Mouse (Mus musculus): Measurements from ENCODE around the gene Gpsm2.

DNA sequence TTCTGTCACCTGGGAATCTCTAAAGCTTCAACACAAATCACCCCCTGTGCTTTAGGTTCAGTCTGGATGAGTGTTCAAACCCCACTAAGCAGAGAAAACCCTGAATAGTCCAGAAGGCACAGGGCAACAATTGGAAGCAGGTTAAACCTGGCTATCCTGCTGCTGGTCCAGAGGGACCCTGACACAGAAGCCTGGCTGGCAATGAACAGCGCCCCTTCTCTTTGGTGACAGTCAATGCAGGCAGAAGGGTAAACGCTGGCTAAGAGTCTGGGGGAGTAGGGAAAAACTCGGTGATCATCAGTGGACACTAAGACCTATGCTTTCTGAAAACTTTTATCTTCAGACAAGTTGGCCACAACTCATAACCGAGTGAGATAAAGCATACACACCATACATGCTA, 22.3 kb downstream of the Gpsm2 start:
- TF ChIP-seq EP300 (IDR thresholded peaks at IDR 0.05; ENCODE audit: low read depth) (no peak), CTCF (IDR thresholded peaks at IDR 0.05; ENCODE audit: low read depth) (no peak)
